Mouse (Mus musculus): Measurements from ENCODE around the gene Prim2. TPM values are rescaled to one million over a fixed set of nuclear protein-coding genes. Genes with fewer than 3 reads are reported as not detected.
A peak's percentile ranks its signal among the peaks of the same experiment; 100 is the strongest.
"Not testable (repeated sequence)": the region's sequence is repeated elsewhere in the genome, so short reads cannot be mapped to it uniquely, and the experiment has no call there.

Gene Prim2
- polyA plus RNA-seq, 1 experiment from 2014 or later: 16.1 TPM

DNA sequence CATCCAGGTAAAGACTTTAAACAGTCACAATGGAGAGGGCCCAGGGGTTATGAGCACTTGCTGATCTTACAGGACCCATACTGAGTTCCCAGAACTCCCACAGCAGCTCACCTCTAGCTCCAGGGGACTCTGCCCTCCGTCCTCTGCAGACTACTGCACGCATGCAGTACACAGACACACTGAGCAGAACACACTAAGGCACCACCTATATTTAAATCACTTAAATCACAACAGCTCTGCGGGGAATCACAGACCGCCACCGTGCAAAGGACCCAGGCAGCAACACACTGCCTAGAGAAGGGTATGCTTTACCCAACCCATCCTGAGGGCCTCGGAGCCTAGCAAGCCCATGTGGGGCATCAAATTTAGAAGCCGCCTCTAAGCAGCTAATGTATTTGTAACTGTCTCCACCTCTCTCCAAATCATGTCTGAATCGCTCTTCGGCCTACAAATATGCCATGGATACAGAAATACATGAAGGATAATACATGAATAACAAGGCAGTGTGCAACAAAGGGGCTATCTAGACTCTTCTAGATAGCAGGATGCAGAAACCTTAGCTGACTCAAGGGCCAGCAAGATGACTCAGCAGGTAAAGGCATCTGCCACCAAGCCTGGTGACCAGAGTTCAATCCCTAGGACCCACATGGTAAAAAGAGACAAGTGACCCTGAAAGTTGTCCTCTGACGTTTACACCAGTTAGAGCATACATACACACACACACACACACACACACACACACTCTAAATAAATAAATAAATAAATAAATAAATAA is 33.0 kb downstream of the Prim2 start:
- Histone ChIP-seq H3K36me3 (ENCODE audit: insufficient read depth, low read length) (no peaks in the 10 kb centered on the region; the same call in 1 of the 2 replicates), H3K27me3 (ENCODE audit: insufficient read depth, low read length) (no peaks in the 10 kb centered on the region), H3K27ac (no peak overlapping the region), H3K9ac (ENCODE audit: low read depth, low read length) (no peak overlapping the region), H3K4me2 (ENCODE audit: low read length) (no peak overlapping the region), H3K4me3 (replicated peaks; ENCODE audit: low read depth, low read length) (no peak overlapping the region), H3K9me3 (replicated peaks; ENCODE audit: low read length) (no peaks in the 10 kb centered on the region), H3K4me1 (replicated peaks; ENCODE audit: insufficient read depth, low read length) (no peaks in the 10 kb centered on the region)
- ATAC-seq (replicated peaks; ENCODE audit: low FRiP score, low read depth) (no peak), DNase-seq (ENCODE audit: low spot score) (no peak)
- no peak for TF ChIP-seq CTCF (IDR thresholded peaks at IDR 0.05; ENCODE audit: low read depth)
- 94% methylated on average over 10 of the region's 10 CpGs for WGBS

DNA sequence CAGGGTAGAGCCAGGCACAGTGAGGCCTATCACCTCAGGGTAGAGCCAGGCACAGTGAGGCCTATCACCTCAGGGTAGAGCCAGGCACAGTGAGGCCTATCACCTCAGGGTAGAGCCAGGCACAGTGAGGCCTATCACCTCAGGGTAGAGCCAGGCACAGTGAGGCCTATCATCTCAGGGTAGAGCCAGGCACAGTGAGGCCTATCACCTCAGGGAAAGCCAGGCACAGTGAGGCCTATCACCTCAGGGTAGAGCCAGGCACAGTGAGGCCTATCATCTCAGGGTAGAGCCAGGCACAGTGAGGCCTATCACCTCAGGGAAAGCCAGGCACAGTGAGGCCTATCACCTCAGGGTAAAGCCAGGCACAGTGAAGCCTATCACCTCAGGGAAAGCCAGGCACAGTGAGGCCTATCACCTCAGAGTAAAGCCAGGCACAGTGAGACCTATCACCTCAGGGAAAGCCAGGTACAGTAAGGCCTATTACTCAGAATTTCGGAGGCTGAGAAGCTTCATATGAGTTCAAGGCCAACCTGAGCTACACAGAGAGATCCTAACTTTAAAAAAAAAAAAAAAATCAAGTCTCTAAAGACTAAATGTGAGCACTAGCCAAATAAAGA is 38.5 kb downstream of the Prim2 start:
- not testable (repeated sequence) for H3K9ac ChIP-seq (ENCODE audit: low read depth, low read length); H3K9me3 ChIP-seq (replicated peaks; ENCODE audit: low read length); H3K27ac ChIP-seq; H3K36me3 ChIP-seq (ENCODE audit: insufficient read depth, low read length); H3K4me1 ChIP-seq (replicated peaks; ENCODE audit: insufficient read depth, low read length); ATAC-seq (replicated peaks; ENCODE audit: low FRiP score, low read depth); H3K27me3 ChIP-seq (ENCODE audit: insufficient read depth, low read length); H3K4me2 ChIP-seq (ENCODE audit: low read length); H3K4me3 ChIP-seq (replicated peaks; ENCODE audit: low read depth, low read length); DNase-seq (ENCODE audit: low spot score)
- WGBS: 94% methylated on average over 1 of the region's 1 CpGs

DNA sequence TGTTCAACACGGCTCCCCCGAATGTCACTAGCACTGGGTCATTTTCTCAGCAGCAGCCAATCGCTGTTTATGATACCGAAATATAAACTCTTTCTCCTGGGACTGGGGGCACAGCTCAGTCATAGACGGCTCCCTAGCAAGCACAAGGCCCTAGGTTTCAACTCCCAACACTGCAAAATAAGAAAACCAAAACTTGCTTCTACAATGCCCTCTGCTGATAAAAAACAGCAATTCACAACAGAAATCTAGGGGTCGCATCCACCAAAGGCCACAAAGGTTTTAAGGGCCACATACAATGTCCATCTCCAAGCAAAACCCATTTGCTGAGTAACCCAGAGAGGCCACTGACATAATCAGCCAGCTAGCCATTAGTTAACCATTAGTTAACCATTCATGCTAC is 41.8 kb downstream of the Prim2 start:
- ATAC-seq (replicated peaks; ENCODE audit: low FRiP score, low read depth) (no peak), DNase-seq (ENCODE audit: low spot score) (no peak)
- no peaks in the 10 kb centered on the region for H3K9me3 ChIP-seq (replicated peaks; ENCODE audit: low read length)
- no peak overlapping the region for H3K4me3 ChIP-seq (replicated peaks; ENCODE audit: low read depth, low read length)
- H3K9ac ChIP-seq (ENCODE audit: low read depth, low read length): no peak overlapping the region
- no peak overlapping the region for H3K4me2 ChIP-seq (ENCODE audit: low read length)
- TF ChIP-seq CTCF (IDR thresholded peaks at IDR 0.05; ENCODE audit: low read depth): peak; percentile 49; the same call in 1 of the 2 replicates
- no peaks in the 10 kb centered on the region; the same call in 1 of the 2 replicates for H3K36me3 ChIP-seq (ENCODE audit: insufficient read depth, low read length)
- H3K4me1 ChIP-seq (replicated peaks; ENCODE audit: insufficient read depth, low read length): no peaks in the 10 kb centered on the region
- H3K27me3 ChIP-seq (ENCODE audit: insufficient read depth, low read length): no peaks in the 10 kb centered on the region
- WGBS: 77% methylated on average over 6 of the region's 6 CpGs
- no peak overlapping the region for H3K27ac ChIP-seq

DNA sequence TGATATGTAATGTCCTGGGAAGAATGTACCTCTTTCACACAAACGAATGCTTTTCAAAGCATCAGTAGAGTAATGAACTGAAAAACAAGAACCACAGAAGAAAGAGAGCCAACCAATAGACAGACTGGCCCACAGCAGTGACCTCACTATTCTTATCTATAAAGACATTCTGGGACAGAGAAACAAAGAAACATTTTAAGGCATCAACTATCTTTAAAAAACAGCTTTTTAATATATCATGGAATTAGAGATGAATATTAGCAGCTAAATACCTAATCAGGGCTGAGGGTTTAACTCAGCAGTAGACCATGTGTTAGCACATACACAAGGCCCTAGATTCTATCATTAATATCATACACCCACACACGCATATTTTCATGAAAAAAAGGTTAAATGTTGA is 42.5 kb downstream of the Prim2 start:
- DNase-seq (ENCODE audit: low spot score): no peak
- no peak overlapping the region for H3K4me3 ChIP-seq (replicated peaks; ENCODE audit: low read depth, low read length)
- 79% methylated on average over 2 of the region's 2 CpGs for WGBS

DNA sequence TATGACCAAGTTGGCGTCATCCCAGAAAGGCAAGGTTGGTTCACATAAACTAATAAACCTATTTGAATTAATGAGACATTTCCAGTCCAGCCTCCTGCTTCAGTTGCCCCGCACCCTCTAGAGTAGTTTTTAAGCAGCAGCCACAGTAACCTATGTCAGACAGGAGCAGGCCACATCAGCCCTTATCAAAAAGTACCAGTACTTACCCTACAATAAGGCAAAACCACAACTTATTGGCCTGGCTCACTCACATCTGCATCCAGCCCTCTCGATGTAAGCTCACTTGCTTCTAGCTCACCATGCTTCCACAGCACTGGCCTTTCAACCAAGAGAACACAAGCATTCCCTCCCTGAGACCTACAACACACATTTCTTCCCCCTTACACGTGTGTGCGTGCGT is 44.7 kb downstream of the Prim2 start:
- 96% methylated on average over 6 of the region's 6 CpGs for WGBS
- ATAC-seq (replicated peaks; ENCODE audit: low FRiP score, low read depth): no peak

More for the DNA sequence above, 42.5 kb downstream of the Prim2 start:
- ATAC-seq (replicated peaks; ENCODE audit: low FRiP score, low read depth): no peak
- no peaks in the 10 kb centered on the region; the same call in 1 of the 2 replicates for H3K36me3 ChIP-seq (ENCODE audit: insufficient read depth, low read length)
- H3K27ac ChIP-seq: no peak overlapping the region
- H3K4me2 ChIP-seq (ENCODE audit: low read length): no peak overlapping the region
- H3K9me3 ChIP-seq (replicated peaks; ENCODE audit: low read length): no peaks in the 10 kb centered on the region
- no peaks in the 10 kb centered on the region for H3K27me3 ChIP-seq (ENCODE audit: insufficient read depth, low read length)
- no peak for TF ChIP-seq CTCF (IDR thresholded peaks at IDR 0.05; ENCODE audit: low read depth)
- H3K9ac ChIP-seq (ENCODE audit: low read depth, low read length): no peak overlapping the region
- no peaks in the 10 kb centered on the region for H3K4me1 ChIP-seq (replicated peaks; ENCODE audit: insufficient read depth, low read length)

DNA sequence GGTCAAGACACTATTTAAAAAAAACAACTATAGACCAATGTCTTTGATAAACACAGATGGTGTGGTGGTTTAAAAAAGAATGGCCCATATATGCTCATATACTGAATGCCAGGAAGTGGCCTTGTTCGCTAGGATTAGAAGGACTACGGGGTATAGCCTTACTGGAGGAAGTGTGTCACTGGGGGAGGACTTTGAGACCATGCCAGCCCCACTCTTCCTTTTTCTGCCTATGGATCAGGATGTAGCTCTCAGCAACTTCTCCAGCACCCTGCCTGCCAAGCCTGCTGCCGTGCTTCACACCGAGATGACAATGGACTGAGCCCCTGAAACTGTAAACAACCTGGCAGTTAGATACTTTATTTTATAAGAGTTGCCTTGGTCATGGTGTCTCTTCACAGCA is 45.2 kb downstream of the Prim2 start:
- Histone ChIP-seq H3K9me3 (replicated peaks; ENCODE audit: low read length) (no peaks in the 10 kb centered on the region), H3K9ac (ENCODE audit: low read depth, low read length) (no peak overlapping the region), H3K36me3 (ENCODE audit: insufficient read depth, low read length) (no peaks in the 10 kb centered on the region), H3K27me3 (ENCODE audit: insufficient read depth, low read length) (no peaks in the 10 kb centered on the region), H3K4me1 (replicated peaks; ENCODE audit: insufficient read depth, low read length) (no peaks in the 10 kb centered on the region), H3K27ac (no peak overlapping the region), H3K4me2 (ENCODE audit: low read length) (no peak overlapping the region), H3K4me3 (replicated peaks; ENCODE audit: low read depth, low read length) (no peak overlapping the region)
- DNase-seq (ENCODE audit: low spot score) (no peak), ATAC-seq (replicated peaks; ENCODE audit: low FRiP score, low read depth) (no peak)
- WGBS: 87% methylated on average over 4 of the region's 4 CpGs
- TF ChIP-seq CTCF (IDR thresholded peaks at IDR 0.05; ENCODE audit: low read depth): no peak

More for the DNA sequence above, 44.7 kb downstream of the Prim2 start:
- no peak for TF ChIP-seq CTCF (IDR thresholded peaks at IDR 0.05; ENCODE audit: low read depth)
- Histone ChIP-seq H3K27ac (no peak overlapping the region), H3K36me3 (ENCODE audit: insufficient read depth, low read length) (no peaks in the 10 kb centered on the region), H3K4me2 (ENCODE audit: low read length) (no peak overlapping the region), H3K4me3 (replicated peaks; ENCODE audit: low read depth, low read length) (no peak overlapping the region), H3K27me3 (ENCODE audit: insufficient read depth, low read length) (no peaks in the 10 kb centered on the region), H3K9me3 (replicated peaks; ENCODE audit: low read length) (no peaks in the 10 kb centered on the region), H3K9ac (ENCODE audit: low read depth, low read length) (no peak overlapping the region), H3K4me1 (replicated peaks; ENCODE audit: insufficient read depth, low read length) (no peaks in the 10 kb centered on the region)
- DNase-seq (ENCODE audit: low spot score): no peak

Measured in kidney, postnatal 0 days (tissue).